Mouse (Mus musculus) ovary, postnatal 14 days (tissue): ENCODE data around the gene Olfr859.
"Not testable (repeated sequence)": the region's sequence is repeated elsewhere in the genome, so short reads cannot be mapped to it uniquely, and the experiment has no call there.

Source experiments
- DNase-seq: peaks from one replicate; pipeline ENCODE4 v3.0.0; 2022; ENCODE audit warnings: low spot score

Gene Olfr859

GRCm38 (mm10) chr9:19804606-19805005, at the start of gene Olfr859:
Olfr859 (plus strand) TSS chr9:19804906.
- not testable (repeated sequence) for DNase-seq

- no peak for DNase-seq
These were observed 35.6 kb upstream of the Olfr859 start for GRCm38 (mm10) chr9:19769136-19769535.

DNA sequence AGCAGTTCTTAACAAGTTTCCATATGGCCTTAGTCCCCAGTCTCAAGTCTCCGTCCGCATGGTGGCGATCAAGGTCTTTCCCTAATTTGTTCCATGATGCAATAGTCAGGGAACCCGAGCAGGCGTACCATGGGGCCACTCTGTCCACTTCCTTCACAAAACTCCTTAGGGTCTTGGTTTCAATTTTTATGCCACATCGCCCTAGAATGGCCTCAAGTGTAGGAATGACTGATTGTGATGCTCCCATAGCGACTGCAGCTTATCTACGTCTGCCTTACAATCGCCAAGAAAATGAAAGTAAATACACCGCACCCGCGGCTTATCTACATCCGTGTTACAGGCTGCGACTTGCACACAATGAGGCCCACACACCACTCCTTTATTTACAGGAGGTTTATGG, 35.0 kb upstream of the Olfr859 start:
- DNase-seq = no peak

GRCm38 (mm10) chr9:19779983-19780382, 24.7 kb upstream of the Olfr859 start, which contains the start of gene Olfr58:
Olfr58 (plus strand) TSS chr9:19780283.
- DNase-seq = no peak

DNA sequence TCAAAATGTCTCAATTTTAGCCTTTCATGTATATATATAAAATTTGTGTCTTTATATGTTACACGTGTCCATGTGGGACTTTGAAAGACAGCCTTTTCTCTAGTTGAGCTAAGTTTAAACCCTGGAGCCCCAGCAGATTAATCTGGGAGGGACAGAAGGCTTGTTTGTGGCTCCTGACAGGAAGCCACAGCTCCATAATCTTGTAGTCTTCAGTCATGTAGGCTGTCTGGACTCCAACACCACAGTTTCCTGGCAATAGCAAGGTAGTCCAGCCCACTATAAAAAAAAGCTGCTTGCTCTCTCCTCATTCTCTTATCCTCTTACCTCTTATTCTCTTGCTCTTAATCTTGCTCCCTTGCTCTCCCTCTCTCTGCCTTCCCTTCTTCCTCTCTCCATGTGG, 1.7 kb upstream of the Olfr859 start:
- no peak for DNase-seq

DNA sequence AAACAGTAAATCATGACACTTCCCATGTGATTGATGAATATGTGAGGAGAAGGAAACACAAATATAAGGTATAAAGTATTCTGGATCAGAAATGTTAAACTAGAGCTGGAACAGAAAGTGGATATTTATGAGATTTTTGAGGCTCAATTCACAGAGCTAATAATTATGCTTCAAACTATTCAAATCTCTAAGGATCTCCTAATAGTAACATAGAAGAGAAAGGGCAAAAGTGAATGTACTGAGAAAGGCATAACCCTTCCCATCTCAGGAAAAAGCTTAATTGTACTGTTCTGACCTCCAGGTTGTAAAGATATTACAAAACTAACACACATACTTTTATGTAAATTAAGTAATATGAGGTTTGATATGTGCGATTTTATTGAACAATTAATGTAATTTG, 44.9 kb downstream of the Olfr859 start, which contains the start of gene Olfr860:
Olfr860 (minus strand) TSS at position 101 of the 400 bp plus-strand sequence.
- DNase-seq = no peak
